Mouse (Mus musculus) testis, adult 2 months (tissue): ENCODE data around the gene Mrps23. TPM values are rescaled to one million over a fixed set of nuclear protein-coding genes. Genes with fewer than 3 reads are reported as not detected.
A peak's percentile ranks its signal among the peaks of the same experiment; 100 is the strongest.

Experiments
- H3K27ac ChIP-seq: fragments of 200-500 bp; 2 replicates; pipeline ENCODE4 v1.5.1; 2012; ENCODE audit warnings: low read depth, low read length; ENCODE audit not compliant: control insufficient read depth, insufficient read depth
- H3K27me3 ChIP-seq: fragments of 200-500 bp; 2 replicates; pipeline ENCODE4 v1.6.1; 2012; ENCODE audit warnings: mild to moderate bottlenecking, low read length, moderate library complexity; ENCODE audit not compliant: control insufficient read depth, insufficient read depth
- H3K36me3 ChIP-seq: fragments of 200-500 bp; 2 replicates; pipeline ENCODE4 v1.6.1; 2012; ENCODE audit warnings: mild to moderate bottlenecking, low read length; ENCODE audit not compliant: control insufficient read depth, insufficient read depth
- H3K4me1 ChIP-seq: fragments of 200-500 bp; 2 replicates; pipeline ENCODE4 v1.6.1; 2012; ENCODE audit warnings: low read length; ENCODE audit not compliant: control insufficient read depth, insufficient read depth
- H3K4me3 ChIP-seq: fragments of 200-500 bp; 2 replicates; pipeline ENCODE4 v1.5.1; 2012; ENCODE audit warnings: low read depth, mild to moderate bottlenecking, low read length, moderate library complexity, mixed read lengths; ENCODE audit not compliant: control insufficient read depth
- CTCF ChIP-seq: fragments of 200-500 bp; IDR thresholded peaks from 2 replicates; pipeline ENCODE4 v1.5.1; 2012; ENCODE audit warnings: low read depth, mild to moderate bottlenecking, inconsistent platforms, low read length, moderate library complexity; ENCODE audit not compliant: control insufficient read depth, insufficient read depth, insufficient replicate concordance
- POLR2A ChIP-seq: fragments of 200-500 bp; IDR thresholded peaks from 2 replicates; pipeline ENCODE4 v1.6.1; 2012; ENCODE audit warnings: low read depth, mild to moderate bottlenecking, inconsistent platforms, low read length, moderate library complexity; ENCODE audit not compliant: control insufficient read depth
- polyA plus RNA-seq: library from polyadenylated mRNA; depleted of rRNA; stranded (reverse); fragments of >200 nt; gene quantifications from 2 replicates; pipeline ENCODE4 v1.2.3, GENCODE M21; 2012; rRNA removed

Mrps23 gene
- polyA plus RNA-seq, 1 experiment: 29.8 TPM

DNA sequence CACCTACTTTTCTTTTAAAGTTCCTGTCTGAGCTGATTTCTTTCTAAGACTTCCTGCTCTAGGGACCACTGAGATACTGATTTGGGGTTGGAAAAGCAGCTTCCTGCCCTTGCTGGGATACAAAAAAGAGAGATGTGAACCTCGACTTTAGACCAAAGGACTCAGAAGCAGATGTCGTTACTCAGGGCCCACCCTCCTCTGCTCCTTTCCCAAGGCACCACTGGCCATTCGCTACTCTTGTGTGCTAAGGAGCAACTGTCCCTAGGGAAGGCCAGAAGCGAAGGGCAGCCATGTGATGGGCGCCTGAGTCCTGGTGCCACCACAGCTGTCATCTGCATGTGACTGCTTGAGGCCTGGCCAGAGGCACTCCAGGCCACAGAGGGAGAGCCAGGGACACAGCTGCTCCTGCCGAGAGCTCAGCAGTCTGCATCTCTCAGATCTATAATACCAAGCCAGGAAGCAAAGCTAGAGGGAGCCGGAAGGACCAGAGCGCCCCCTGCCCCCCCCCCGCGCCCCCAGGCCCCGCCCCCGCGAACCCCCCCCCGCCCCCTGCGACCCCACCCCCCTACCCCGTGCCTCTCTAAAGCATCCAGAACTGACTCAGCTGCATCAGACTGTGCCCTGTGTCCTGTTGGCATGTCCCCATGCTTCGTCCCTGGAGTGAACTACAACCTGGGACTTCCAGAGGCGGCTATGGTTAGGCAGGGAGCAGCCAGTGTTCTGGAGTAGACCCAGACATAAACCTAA is 48.8 kb downstream of the Mrps23 start:
- no peak for TF ChIP-seq POLR2A
- no peak for TF ChIP-seq CTCF
- no peak overlapping the region for H3K27ac ChIP-seq
- H3K4me3 ChIP-seq: no peak overlapping the region
- H3K4me1 ChIP-seq: peaks cover 2% of the 10 kb centered on the region
- H3K36me3 ChIP-seq: no peaks in the 10 kb centered on the region
- H3K27me3 ChIP-seq: no peaks in the 10 kb centered on the region

DNA sequence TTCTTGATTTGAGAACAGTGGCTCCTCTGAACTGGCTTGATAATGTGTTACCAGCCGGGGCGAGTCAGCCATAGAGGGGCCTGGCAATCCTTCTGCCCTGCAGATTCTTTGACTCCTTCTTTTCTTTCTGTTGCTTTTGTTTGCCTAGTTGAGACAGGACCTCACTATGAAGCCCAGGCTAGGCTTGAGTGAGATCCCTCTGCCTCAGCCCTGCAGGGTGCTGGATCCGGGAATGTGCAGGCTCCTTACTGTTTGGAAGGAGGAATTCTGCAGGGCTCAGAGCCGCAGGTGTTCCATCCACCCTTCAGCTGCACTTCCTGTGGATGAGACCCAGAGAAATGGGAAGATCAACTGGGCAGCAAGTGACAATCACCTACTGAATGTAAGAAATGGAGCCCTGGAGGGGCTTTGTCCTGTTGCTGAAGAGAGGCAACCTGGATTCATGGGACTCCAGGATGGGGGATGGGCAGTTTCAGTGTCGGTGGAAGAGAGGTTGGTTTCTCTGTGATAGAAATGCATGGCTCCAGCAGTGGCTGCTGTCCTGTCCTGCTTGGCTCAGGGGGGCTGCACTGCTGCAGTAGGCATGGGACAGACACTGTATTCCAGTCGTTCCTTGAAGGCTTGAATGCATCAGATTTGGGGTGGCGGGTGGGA is 49.5 kb downstream of the Mrps23 start:
- Histone ChIP-seq H3K4me1 (peaks cover 2% of the 10 kb centered on the region), H3K4me3 (no peak overlapping the region), H3K27me3 (no peaks in the 10 kb centered on the region), H3K36me3 (no peaks in the 10 kb centered on the region), H3K27ac (no peak overlapping the region)
- TF ChIP-seq POLR2A (no peak), CTCF (no peak)

DNA sequence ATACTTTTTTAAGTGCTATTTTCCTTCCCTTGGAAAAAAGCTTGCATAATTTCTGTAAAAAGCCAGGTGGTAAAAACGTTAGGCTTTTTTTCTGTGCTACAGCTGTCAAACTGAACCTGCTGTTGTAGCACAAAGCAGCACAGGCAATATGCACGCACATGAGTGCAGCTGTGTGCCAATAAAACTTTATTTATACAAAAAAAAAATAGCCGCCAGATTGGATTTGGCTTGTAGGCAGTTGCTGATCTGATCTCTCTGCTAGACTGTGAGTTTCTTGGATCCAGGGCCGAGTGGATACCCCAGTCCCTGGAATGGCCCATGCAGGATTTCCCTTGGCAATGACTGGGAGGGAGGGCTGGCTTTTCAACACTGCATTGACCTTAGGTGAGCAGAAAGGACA is 53.5 kb downstream of the Mrps23 start:
- Histone ChIP-seq H3K36me3 (no peaks in the 10 kb centered on the region), H3K27ac (no peak overlapping the region), H3K27me3 (no peaks in the 10 kb centered on the region), H3K4me1 (peaks cover 2% of the 10 kb centered on the region), H3K4me3 (no peak overlapping the region)
- TF ChIP-seq POLR2A (no peak), CTCF (no peak)

DNA sequence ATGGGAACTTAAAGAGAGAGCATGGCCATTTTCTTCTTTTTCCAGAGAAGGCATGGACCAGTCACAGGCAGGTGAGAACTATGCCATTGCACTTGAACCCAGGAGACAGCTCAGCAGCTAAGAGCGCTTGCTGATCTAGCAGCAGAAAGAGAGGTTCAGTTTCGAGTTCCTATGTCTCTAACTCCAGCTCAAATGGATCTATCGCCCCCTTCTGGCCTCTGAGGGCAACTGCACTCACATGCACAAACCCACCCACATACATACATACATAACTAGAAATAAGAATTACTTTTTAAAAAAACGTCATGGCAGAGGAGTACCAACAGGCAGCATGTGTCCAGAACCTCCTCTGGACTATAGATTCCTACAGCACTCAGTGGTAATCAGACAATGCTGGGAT is 54.0 kb downstream of the Mrps23 start:
- TF ChIP-seq CTCF (peak; percentile 65; the same call in 1 of the 2 replicates), POLR2A (no peak)
- H3K27ac ChIP-seq: no peak overlapping the region
- H3K36me3 ChIP-seq: no peaks in the 10 kb centered on the region
- no peaks in the 10 kb centered on the region for H3K27me3 ChIP-seq
- H3K4me1 ChIP-seq: no peaks in the 10 kb centered on the region; the same call in 1 of the 2 replicates
- H3K4me3 ChIP-seq: no peak overlapping the region

DNA sequence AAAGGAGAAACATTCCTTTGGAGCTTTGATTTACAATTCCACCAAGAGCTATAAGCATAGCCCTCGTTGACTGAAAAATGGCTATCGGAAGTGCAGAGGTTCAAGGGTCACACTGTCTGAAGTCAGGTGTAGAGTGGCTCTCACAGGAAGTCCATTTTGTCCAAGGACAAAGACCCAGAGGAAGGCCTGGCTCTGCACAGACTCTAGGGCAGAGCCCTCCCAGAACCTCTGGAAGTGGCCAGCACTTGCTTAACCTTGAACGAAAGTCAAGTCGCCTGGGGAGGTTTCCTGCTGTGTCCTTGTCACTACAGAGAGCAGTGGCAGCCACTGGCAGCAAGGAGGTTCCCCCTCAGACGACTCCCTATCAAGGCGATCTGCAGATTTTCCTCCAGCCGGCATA is 56.3 kb downstream of the Mrps23 start:
- no peaks in the 10 kb centered on the region for H3K4me1 ChIP-seq
- no peak overlapping the region for H3K27ac ChIP-seq
- H3K27me3 ChIP-seq: no peaks in the 10 kb centered on the region
- H3K36me3 ChIP-seq: no peaks in the 10 kb centered on the region
- TF ChIP-seq CTCF: no peak
- H3K4me3 ChIP-seq: no peak overlapping the region

Other genes starting within 250 kb of the Mrps23 start
- gene Dynll2, start 216.9 kb upstream of the Mrps23 start, polyA plus RNA-seq: 217 and 218 TPM in 2 replicates
- gene Srsf1, start 157.0 kb upstream of the Mrps23 start, polyA plus RNA-seq: 68.5 and 95.9 TPM in 2 replicates
- gene Vezf1, start 136.1 kb upstream of the Mrps23 start, polyA plus RNA-seq: 4.1 and 4.4 TPM in 2 replicates
- gene Cuedc1, start 106.3 kb upstream of the Mrps23 start, polyA plus RNA-seq: 1.9 and 3.9 TPM in 2 replicates
- gene Ccdc182, start 89.7 kb downstream of the Mrps23 start, polyA plus RNA-seq: 33.9 and 38.2 TPM in 2 replicates